ENCODE assay signal across 8 mouse cellular contexts in genomic region chr13:21980981-21981802, GRCm38 (mm10). TPM values are rescaled to one million over a fixed set of nuclear protein-coding genes. Genes with fewer than 3 reads are reported as not detected.
A peak's percentile ranks its signal among the peaks of the same experiment; 100 is the strongest.
DNase-seq lines count a peak whose midpoint lies in the region; ATAC-seq and TF ChIP-seq lines count a peak whose summit lies in the region.

Gene Pom121l2 (plus strand): TSS chr13:21981194.

- H3K4me1 ChIP-seq in hindbrain, postnatal 0 days (ENCODE audit: insufficient read depth, low read length) = peaks cover 6% of the 10 kb centered on the region
- H3K4me1 ChIP-seq in lung, embryonic 14.5 days (ENCODE audit: insufficient read depth) = no peaks in the 10 kb centered on the region; the same call in 1 of the 2 replicates

- H3K9ac ChIP-seq in hindbrain, postnatal 0 days (replicated peaks; ENCODE audit: low read length) = peak within 1 kb of the TSS; percentile 56
- H3K9ac ChIP-seq in lung, embryonic 14.5 days = peak within 1 kb of the TSS; percentile 73

- peak; percentile 61 for ATAC-seq in hindbrain, postnatal 0 days
- ATAC-seq in lung, embryonic 14.5 days (ENCODE audit: insufficient read depth) = peak; percentile 88
- 0 out of 2 replicates have a peak, but pooled peaks have one; percentile 16 for ATAC-seq in neutrophil, adult 5-6 weeks (ENCODE audit: extremely low read depth, insufficient number of reproducible peaks, low FRiP score, poor library complexity, severe bottlenecking)

- TF ChIP-seq CTCF in hindbrain, postnatal 0 days (IDR thresholded peaks at IDR 0.05; ENCODE audit: low read depth) = no peak
- TF ChIP-seq CTCF in lung, embryonic 14.5 days (IDR thresholded peaks at IDR 0.05; ENCODE audit: low read depth) = no peak

- peak; percentile 54 for DNase-seq in thymus, postnatal 4 days
- no peak for DNase-seq in thymus, postnatal 0 days (ENCODE audit: low spot score)
- DNase-seq in cerebellum, postnatal 25 days = peak; percentile 67 to 72
- peak; percentile 72 for DNase-seq in gastrocnemius, postnatal 14 days
- DNase-seq in hindbrain, postnatal 0 days (ENCODE audit: low spot score) = peak; percentile 16
- DNase-seq in lung, embryonic 14.5 days = peak; percentile 80
- no peak for DNase-seq in spleen, adult 12 weeks (ENCODE audit: low spot score)

- no peaks in the 10 kb centered on the region for H3K36me3 ChIP-seq in hindbrain, postnatal 0 days (ENCODE audit: insufficient read depth, low read length)
- no peaks in the 10 kb centered on the region for H3K36me3 ChIP-seq in lung, embryonic 14.5 days (ENCODE audit: insufficient read depth)

- H3K27me3 ChIP-seq in hindbrain, postnatal 0 days (ENCODE audit: insufficient read depth, low read length) = peaks cover 40% of the 10 kb centered on the region
- peaks cover 29% of the 10 kb centered on the region for H3K27me3 ChIP-seq in lung, embryonic 14.5 days (ENCODE audit: insufficient read depth, low read length)

- intact Hi-C loops in gastrocnemius, postnatal 14 days (cut with DNase I; ENCODE audit: low total_unique reads) = loop anchor here (5.0 kb wide), 1 partner anchor 36 kb away; no protein-coding TSS in a partner anchor

- H3K4me2 ChIP-seq in hindbrain, postnatal 0 days (ENCODE audit: low read depth, low read length) = peak within 1 kb of the TSS; percentile 99
- peak within 1 kb of the TSS; percentile 92 for H3K4me2 ChIP-seq in lung, embryonic 14.5 days

- H3K4me3 ChIP-seq in hindbrain, postnatal 0 days (ENCODE audit: low read length) = peak within 1 kb of the TSS; percentile 58
- peak within 1 kb of the TSS; percentile 61 for H3K4me3 ChIP-seq in lung, embryonic 14.5 days (ENCODE audit: low read depth, low read length)

- H3K9me3 ChIP-seq in hindbrain, postnatal 0 days (ENCODE audit: low read length) = no peaks in the 10 kb centered on the region
- no peaks in the 10 kb centered on the region for H3K9me3 ChIP-seq in lung, embryonic 14.5 days (ENCODE audit: low read depth, low read length)

- H3K27ac ChIP-seq in hindbrain, postnatal 0 days = no peak within 1 kb of the TSS
- no peak within 1 kb of the TSS; the same call in 1 of the 2 replicates for H3K27ac ChIP-seq in lung, embryonic 14.5 days (ENCODE audit: low read depth)

- WGBS in hindbrain, postnatal 0 days = under 1% methylated on average over 57 of the region's 58 CpGs
- 1% methylated on average over 58 of the region's 58 CpGs for WGBS in lung, embryonic 14.5 days

RNA-seq across cellular contexts. Expression of gene Pom121l2, which starts in this region (rescaled TPM):
- polyA plus RNA-seq in thymus, postnatal 0 days (2015; fragmentation: Nextera tagmentation; extraction: Ambion mirVana) = 0.14 and 0.18 TPM in 2 replicates
- total RNA-seq in gastrocnemius, postnatal 14 days (2021) = not detected
- not detected in 2 replicates for total RNA-seq in hindbrain, postnatal 0 days (2014; rRNA removed)
- polyA plus RNA-seq in hindbrain, postnatal 0 days (2015; fragmentation: Nextera tagmentation; extraction: Ambion mirVana) = not detected in 2 replicates
- 0.12 and 0.26 TPM in 2 replicates for polyA plus RNA-seq in lung, embryonic 14.5 days (2014; fragmentation: Nextera tagmentation; extraction: Ambion mirVana)
- total RNA-seq in neutrophil, adult 5-6 weeks (2017) = not detected in 2 replicates

Comparison
In these comparisons a context has a peak if more than half of its experiments do, and no peak if none do; other contexts are left out.
1. DNase-seq: peak in thymus, postnatal 4 days (single experiment) and cerebellum, postnatal 25 days (2 of 2); none in thymus, postnatal 0 days (single experiment) and spleen, adult 12 weeks (single experiment).
2. Peak in DNase-seq in gastrocnemius, postnatal 14 days; RNA of the gene not detected or under 1 TPM.
3. Peak in DNase-seq, ATAC-seq, H3K4me3 ChIP-seq, H3K9ac ChIP-seq and H3K4me2 ChIP-seq in hindbrain, postnatal 0 days; RNA of the gene not detected or under 1 TPM.
4. Peak in DNase-seq, ATAC-seq, H3K4me3 ChIP-seq, H3K9ac ChIP-seq and H3K4me2 ChIP-seq in lung, embryonic 14.5 days; RNA of the gene not detected or under 1 TPM.
5. Peak in ATAC-seq in neutrophil, adult 5-6 weeks; RNA of the gene not detected or under 1 TPM.
6. ATAC-seq: peak in every context shown above with its lines; median percentile 88 in lung, embryonic 14.5 days; 61 in hindbrain, postnatal 0 days; 16 in neutrophil, adult 5-6 weeks.